Comparison of ENCODE assay signal across 8 mouse cellular contexts in genomic region chr17:78834856-78835835, GRCm38 (mm10). TPM values are rescaled to one million over a fixed set of nuclear protein-coding genes. Genes with fewer than 3 reads are reported as not detected.
DNase-seq lines count a peak whose midpoint lies in the region; ATAC-seq lines count a peak whose summit lies in the region.

Heatr5b (minus strand) TSS chr17:78835364.
Gpatch11 (plus strand) TSS chr17:78835567.

- 0 out of 2 replicates have a peak, but pooled peaks cover 5% of the 10 kb centered on the region for H3K4me1 ChIP-seq in hindbrain, embryonic 12.5 days

- H3K4me3 ChIP-seq in hindbrain, embryonic 12.5 days: peak within 1 kb of the TSS; percentile 65

- peak; percentile 100 for DNase-seq in NIH3T3 (ENCODE audit: low read depth)
- peak; percentile 100 for DNase-seq in cerebellum, postnatal 10 days
- DNase-seq in frontal cortex, postnatal 10 days (ENCODE audit: low spot score in 2 of 2): peak; percentile 95 to 98
- DNase-seq in layer of hippocampus, postnatal 14 days (ENCODE audit: low spot score in 2 of 2): peak; percentile 96 to 99
- DNase-seq in lung, postnatal 14 days: peak; percentile 99
- peak; percentile 98 for DNase-seq in retina, adult 2 months (ENCODE audit: low read depth, low spot score)
- DNase-seq in thymus, postnatal 36 days: peak; percentile 97 to 98

- under 1% methylated on average over 81 of the region's 81 CpGs for WGBS in hindbrain, embryonic 12.5 days

- peak within 1 kb of the TSS; percentile 86 for H3K27ac ChIP-seq in hindbrain, embryonic 12.5 days

- no peaks in the 10 kb centered on the region for H3K27me3 ChIP-seq in hindbrain, embryonic 12.5 days

- H3K9ac ChIP-seq in hindbrain, embryonic 12.5 days: peak within 1 kb of the TSS; percentile 79

- H3K36me3 ChIP-seq in hindbrain, embryonic 12.5 days: peaks cover 25% of the 10 kb centered on the region

- H3K4me2 ChIP-seq in hindbrain, embryonic 12.5 days (replicated peaks): peak within 1 kb of the TSS; percentile 87

- H3K9me3 ChIP-seq in hindbrain, embryonic 12.5 days (replicated peaks): no peaks in the 10 kb centered on the region

- ATAC-seq in hindbrain, embryonic 12.5 days (ENCODE audit: low FRiP score): peak; percentile 99

RNA-seq across cellular contexts. Expression of gene Heatr5b, which starts in this region (rescaled TPM):
- 24.8 and 25.5 TPM in 2 replicates for polyA plus RNA-seq in hindbrain, embryonic 12.5 days (2016; fragmentation: Nextera tagmentation; extraction: Ambion mirVana)
- 10 to 100 TPM; 50.4 to 56.4 TPM for total RNA-seq in layer of hippocampus, postnatal 14 days (2021)

RNA-seq across cellular contexts. Expression of gene Gpatch11, which starts in this region (rescaled TPM):
- polyA plus RNA-seq in hindbrain, embryonic 12.5 days (2016; fragmentation: Nextera tagmentation; extraction: Ambion mirVana): 45.1 and 54.9 TPM in 2 replicates
- 10 to 100 TPM; 37.5 to 45.1 TPM for total RNA-seq in layer of hippocampus, postnatal 14 days (2021)

Comparison
In these comparisons a context has a peak if more than half of its experiments do, and no peak if none do; other contexts are left out.
1. Peak in every context shown above with its lines: DNase-seq, ATAC-seq, H3K4me3 ChIP-seq and H3K27ac ChIP-seq.